Mouse (Mus musculus) ovary, postnatal 14 days (tissue): ENCODE data around the gene Msrb2.
A peak's percentile ranks its signal among the peaks of the same experiment; 100 is the strongest.

Experiments
- DNase-seq: peaks from one replicate; pipeline ENCODE4 v3.0.0; 2022; ENCODE audit warnings: low spot score

The Msrb2 gene

DNA sequence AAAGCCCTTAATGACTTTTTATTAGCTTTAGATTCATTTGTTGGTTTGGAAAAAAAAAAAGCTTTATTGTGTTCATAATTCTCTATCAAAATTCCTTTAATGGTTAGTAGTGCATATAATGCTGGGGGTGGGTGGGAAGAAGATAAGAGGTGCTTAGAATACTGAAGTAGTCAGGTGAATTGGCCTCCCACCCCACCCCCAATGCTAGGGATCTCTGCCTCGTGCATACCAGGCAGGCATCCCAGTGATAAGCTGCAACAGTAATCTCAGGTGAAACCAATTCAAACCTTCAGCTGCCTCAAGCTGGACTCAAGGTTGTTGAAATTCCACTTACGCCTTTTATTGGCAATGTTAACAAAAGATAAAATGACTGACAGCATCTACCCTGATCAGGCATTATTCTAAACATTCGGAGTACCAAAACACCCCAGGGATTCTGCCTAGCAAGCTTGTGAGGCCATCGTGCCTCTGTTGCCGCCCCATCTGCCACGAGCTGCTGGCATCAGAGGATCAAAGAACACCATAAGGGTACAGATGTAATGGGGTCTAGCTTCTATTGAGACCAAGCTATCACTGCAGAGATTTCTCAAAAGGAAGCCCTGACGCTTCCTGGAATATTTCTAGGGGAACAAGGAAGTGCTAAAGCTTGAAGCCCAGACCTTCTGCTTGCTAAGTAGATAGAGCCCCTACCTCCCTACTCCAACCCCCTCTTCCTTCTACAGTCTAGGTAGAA lies 19.3 kb downstream of the Msrb2 start:
- DNase-seq: no peak

DNA sequence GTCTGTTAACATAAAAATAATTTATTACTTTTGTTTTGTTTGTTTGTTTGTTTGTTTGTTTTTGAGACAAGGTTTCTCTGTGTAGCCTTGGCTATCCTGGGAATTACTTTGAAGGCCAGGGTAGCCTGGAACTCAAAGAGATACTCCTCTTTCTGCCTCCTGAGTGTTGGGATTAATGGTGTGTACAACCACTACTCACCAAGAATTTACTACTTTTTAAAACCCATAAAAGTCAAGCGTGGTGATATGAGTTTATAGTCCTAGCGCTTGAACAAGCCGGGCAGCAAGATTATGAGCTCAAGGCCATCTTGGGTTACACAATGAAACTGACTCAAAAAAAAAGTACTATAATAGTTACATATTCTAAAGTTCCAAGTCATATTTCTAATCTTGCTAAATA lies 20.4 kb downstream of the Msrb2 start:
- no peak for DNase-seq

DNA sequence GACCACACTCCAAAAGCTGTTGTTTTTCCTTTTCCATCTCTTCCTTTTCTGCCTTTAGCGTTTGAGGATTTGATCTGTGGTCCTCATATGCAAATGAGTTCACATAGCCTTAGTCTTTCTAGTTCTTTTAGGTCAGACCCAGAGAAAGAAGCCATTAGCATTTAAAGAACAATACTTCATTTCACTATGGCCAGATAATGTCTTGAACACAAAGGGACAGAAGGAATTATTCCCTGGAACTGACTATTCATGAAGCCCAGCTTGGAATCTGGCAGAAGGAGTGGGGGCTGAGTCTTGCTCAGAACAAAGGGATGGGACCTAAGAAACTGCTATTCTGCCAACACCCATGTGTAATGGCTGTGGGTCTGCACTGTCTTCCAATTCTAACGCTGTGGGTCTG lies 21.6 kb downstream of the Msrb2 start:
- DNase-seq: no peak

DNA sequence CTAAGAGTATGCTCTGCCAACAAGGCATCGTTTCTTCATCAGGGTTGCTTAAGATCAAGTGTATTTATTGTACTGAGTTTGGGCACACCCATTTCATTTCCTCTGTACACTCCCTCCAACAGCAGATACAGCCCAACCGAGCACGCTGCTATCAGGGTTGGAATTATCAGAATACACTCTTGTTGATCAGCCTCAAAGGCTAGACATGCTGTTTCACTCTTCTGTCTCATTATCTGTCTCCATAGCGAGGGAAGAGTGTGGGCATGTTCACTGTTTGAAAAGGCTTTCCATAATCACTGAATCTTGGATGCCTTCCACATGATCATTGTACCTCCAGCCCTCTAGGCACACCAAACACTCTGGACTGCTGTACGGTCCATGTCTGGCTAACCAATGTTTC lies 34.2 kb downstream of the Msrb2 start:
- DNase-seq: no peak

DNA sequence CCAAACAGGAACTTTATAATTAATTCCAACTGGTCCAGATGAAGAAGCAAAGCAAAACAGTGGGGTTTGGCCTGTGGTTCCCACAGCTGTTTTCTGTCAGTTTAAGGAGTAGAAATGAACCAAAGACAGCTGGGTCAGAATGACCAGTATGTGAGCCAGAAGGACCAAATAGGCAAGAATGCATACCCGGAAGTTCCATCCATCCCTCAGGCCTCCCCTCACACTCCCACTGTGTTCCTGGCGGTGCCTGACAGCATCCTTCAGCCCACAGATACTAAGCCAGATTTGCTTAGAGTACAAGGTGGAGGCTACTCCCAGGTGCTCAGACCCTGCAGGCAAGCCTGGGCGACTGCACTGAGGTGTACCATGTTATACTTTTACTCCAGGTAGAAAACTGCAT lies 35.3 kb downstream of the Msrb2 start:
- peak; percentile 24 for DNase-seq

DNA sequence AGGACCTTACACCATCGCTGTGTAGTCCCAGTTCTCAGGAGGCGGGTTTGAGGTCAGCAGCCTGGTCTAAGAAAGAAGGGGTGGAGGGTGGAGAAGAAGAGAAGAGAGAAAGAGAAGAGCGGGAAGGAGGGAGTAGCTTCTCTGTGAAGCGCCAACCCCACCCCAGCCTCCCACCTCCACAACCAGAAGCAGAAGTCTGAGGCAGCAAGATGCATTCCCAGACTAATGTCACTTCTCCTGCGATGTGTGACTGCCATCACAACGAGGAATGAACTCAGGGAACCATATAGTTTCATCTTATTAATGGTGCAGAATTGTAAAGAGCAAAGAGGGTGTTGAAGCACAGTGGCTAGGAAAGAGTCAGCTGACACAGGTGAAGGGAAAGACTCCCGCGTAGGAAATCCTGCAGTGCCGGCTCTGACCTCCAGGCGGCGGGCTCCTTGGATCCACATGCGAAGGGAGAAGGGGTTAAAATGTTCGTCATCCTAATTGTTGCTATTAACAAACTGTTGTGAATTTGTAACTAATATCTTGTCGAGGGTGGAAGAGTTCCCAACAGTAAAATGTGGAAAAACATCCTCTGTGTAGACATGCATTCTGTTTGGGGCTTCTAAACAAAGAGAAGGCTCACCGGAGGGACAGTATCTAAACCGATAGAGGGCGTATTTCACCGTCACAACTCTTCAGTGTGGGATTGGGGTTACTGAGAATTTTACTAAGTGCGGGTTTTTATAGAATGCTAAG lies 43.2 kb downstream of the Msrb2 start:
- peak; percentile 76 for DNase-seq

DNA sequence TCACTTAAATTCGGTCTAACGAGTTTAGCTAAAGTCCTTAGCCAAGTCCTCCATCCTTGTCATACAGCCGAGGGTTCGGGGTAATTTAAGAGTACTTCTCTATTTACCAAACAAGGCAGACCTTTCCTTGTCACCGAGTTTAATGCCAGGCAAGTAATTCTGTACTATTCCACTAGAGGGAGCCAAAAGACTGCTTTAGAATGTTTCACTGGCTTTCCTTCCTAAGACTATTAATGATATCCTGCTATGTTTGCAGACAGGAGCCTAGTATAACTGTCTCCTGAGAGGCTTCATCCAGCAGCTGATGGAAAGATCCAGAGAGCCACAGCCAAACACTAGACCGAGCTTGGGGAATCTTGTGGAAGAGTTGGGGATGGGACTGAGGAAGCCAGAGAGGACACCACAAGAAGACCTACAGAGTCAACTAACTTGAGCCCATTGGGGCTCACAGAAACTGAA lies 43.9 kb downstream of the Msrb2 start:
- DNase-seq: peak; percentile 59

DNA sequence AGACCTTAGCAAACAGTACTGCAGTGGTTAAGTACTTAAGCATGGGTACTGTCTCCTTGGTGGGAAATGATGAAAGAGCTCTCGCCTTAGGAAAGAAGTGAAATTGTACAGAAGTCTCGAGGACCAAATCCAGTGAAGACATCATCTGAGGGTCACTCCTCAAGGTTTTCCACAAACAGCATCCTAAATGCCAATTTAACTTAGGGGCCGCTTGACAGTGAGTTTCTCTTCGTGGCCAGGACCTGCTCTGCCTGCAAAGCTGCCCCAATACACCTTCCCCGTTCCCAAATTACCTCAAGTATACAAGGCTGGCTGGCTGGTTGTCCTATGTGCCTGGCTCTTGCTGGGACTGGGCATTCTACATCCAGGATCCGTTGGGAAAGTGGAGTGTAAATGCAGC lies 44.8 kb downstream of the Msrb2 start:
- no peak for DNase-seq

DNA sequence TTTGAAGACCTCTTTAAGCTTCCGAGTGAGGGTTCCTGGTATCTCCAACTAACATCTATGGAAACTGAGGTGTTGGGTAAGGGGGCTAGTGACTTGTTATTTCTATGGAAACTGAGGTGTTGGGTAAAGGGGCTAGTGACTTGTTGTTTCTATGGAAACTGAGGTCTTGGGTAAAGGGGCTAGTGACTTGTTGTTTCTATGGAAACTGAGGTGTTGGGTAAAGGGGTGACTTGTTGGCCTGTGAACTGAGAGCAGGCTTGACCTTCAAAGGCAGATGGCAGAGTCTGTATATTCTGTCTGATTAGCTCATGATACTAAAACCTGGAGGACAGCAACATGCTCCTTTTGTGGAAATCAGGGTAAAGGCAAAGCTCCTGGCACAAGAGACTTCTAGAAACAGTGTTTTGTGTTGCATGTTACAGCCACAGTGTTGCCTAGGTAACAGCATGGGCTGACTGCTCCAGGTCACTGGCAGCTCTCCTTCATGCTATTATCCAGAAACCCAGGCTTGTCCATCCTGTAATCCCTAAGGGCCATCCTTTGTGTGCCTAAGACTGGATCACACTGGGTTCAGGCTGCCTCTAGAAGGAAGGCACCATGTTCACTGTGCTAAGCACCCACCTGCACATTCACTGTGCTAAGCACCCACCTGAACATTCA lies 48.6 kb downstream of the Msrb2 start:
- no peak for DNase-seq

DNA sequence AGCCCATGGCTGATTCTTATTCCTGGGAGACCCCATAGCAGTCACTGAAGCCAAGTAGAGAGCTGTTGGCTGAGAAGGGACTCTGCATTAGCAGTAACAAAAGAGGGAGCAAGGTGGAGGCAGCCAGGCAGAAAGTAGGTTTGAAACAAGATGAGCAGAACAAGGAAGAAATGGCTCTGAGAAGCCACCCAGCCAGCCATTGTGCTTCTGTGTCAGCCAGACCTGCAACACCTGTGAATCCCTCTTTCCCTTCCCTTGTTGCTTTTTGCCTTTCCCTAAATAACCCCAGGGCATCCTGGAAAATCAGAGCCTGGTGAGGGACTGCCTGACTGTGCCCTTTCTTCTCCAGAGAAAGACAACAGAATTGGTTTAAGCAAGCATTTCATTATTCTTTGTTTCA lies 51.0 kb downstream of the Msrb2 start:
- DNase-seq: no peak

DNA sequence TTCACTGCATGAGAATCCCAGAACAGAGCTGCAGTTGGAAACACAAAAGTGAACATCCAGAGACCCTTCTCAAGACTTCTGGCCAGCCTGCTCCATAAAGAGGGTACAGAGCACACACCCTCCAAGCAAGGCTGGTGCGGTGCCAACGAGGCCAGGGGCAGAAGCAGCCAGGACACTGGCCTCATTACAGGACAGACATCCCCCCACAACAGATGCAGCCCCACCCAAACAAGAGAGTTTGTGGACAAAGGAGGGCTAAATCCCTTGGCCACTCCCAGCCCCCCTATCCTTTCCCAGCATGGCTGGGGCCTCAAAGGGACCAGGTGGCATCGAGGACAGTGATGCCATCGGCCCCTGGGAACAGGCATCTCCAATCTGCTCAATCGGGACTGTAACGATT lies 51.8 kb downstream of the Msrb2 start:
- DNase-seq: no peak

DNA sequence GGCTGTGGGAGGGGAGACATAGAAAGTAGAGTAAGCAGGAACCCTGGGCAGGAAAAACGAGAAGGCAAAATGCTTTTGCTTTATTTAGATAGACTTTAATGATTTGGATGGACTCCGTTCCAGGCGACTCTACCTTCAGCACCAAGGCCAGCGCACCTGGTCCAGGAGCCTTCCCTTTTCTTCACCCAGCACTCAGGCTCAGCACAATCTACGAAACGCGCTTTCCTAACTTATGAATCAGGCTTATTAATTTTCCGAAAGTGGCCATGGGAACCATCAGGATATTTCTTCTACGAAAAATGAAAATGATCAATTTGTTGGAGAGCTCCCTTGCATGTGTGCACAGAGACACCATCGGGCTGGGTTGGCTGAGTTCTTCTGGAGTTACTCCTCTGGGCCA lies 57.8 kb downstream of the Msrb2 start:
- DNase-seq: peak; percentile 51

DNA sequence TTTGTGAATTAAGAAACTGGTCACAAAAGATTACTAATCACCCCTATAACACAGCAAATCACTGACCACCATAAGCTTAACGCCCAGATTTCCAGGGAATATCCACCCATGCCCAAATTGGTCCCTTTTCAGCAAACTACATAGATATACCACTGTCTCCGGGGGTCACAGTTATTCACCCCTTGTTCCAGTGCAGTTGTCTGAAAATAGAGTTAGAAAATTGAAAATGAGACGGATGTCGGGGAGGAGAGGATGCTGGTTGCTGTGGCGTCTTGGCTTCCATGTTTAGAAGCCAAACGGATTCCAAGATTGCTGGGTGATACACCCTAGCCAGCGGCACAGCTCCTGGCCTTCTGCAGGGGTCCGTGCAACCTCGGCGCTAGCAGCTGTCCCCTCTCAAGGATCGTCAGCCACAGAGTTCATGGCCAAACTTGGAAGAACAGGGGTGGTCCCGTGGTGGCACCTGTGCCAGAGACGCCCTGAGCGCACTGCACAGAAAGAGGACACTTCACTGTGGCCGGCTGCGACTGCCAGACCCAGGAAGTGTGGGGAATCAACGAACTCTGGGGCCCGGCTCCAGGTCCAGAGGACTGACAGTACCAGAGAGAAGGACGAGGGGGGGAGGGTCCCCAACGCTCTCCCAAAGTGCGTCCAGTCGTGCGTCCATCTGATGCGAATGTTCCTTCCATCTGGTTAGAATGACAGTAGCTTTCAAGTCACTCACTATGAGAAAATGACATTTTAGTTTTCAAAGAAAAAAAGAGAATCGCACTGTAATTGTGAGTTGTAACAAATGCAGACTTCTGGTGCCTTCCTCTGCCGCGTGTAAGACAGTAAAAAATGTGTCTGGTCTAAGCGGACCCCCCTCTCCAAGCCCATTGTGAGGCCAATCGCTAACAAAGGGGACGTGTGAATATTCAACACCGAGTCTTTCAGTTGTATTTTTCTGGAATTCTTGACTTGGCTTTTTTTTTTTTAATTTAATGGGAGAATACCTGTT lies 58.8 kb downstream of the Msrb2 start:
- DNase-seq: no peak

DNA sequence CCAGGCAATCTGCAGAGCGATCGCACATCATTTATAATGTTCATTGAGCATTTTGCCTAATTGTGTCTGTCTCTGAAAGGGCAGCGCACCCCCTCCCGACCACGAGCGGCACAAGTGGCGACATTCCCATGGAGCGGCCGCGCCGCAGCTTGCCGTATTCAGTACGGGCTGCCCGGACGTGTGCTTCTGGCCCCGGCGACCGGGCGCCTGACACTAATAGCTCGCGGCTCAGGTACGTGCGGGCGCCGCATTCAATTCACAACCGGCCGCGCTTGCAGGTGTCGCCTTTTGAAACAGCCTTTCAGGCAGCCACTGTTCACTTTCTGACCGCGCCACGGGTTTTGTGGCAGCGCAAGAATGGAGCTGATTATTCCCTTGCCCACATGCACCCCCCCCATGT lies 59.5 kb downstream of the Msrb2 start:
- no peak for DNase-seq

DNA sequence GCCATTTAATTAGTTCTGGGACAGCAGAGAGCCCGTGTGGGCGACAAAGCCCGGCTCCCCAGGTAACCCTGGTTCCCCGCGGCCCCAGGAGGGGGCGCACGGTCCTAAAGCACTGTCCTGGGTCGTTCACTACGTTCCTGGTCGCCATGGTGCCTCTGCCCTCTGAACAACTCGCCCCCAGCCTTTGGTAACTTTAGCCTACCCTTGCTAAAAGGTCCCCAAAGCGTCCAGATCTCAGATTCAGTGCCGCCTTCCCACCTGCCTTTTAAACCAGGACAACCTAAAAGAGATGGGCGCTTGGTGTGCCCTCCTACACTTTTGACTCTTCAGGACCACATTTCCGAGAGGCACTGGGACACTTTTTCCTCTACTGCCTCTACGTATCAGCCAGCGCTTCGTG lies 59.9 kb downstream of the Msrb2 start:
- no peak for DNase-seq

DNA sequence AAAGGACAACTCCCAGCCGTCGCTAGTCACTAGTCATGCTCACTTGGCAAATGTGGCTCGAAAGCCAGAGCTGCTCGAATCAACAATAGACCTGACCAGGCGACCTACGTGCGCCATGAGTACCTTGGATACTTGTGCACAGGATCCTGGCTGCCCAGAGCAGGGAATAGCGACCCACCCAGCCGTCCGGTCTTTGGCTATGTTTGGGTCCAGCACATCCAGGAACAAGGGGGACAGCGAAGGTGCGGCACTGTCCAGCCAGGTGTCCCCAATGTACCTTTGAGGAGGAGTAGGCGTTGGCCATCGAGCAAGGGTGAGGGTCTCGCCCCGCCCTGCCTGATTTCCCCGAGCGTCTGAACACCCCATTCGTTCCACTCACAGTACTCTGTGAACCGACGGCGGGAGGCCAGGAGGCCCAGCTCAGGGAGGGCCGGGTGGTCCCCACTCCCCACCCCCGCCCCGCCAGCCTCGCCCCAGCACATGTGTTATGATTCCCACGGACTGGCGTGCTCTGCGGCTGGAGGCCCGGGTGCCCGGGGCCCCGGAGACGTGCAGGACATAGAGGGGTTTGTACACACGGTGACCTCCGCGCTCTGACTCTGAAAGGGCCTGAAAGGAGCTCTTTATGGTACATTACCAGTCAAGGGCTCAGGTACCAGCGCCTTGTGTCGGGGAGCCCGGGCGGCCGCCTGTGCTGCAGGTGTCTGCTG lies 60.5 kb downstream of the Msrb2 start:
- no peak for DNase-seq

DNA sequence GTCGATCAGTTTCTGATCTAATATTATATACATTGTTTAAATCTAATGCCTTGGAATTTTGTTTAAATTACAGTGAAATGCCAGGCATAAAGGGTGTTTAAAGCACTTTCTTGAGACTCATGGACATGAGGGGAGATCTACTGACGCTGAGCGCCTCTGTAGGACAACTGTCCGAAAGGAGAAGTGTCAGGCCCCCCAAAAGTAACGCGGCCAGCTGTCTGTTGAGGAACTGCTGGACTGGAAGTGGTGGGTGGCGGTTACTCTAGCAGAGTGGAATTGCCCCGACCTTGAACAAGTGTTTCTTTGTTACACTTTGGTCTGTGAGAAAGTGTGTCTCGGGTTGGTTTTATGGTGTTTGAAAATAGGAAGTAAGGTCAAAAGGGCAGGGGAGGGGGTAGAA lies 73.1 kb downstream of the Msrb2 start:
- DNase-seq: no peak
